Mouse (Mus musculus): ENCODE data around the gene Aspa.
"Not testable (repeated sequence)": the region's sequence is repeated elsewhere in the genome, so short reads cannot be mapped to it uniquely, and the experiment has no call there.

Aspa gene

DNA sequence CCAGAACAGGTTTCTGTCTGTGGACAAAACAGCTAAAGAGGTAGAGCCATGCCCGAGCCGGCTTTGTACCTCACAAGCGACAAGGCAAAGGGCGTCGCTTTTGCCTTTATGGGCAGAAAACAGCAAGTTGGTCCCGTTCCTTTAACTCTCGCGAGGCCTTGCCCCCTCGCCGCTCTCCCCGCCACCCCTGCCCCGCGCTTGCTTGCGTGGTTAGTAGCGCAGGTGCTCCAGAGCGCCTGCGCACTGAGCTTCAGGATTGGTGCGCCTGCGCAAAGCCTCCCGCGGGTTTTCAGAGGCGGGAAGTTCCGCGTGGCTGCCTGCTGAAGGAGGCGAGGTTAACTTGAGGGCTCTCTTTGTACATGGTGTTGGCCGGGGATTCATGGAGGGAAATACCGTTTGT lies at the start of gene Aspa, which contains the start of the genes Gm49340 and Spata22:
Gene Aspa (minus strand): TSS at position 155 of the 400 bp plus-strand sequence.
Gene Gm49340 (plus strand): TSS at position 300 of the 400 bp plus-strand sequence.
Gene Spata22 (plus strand): TSS at position 300 of the 400 bp plus-strand sequence.
- DNase-seq (ENCODE audit: low read depth) = no peak

DNA sequence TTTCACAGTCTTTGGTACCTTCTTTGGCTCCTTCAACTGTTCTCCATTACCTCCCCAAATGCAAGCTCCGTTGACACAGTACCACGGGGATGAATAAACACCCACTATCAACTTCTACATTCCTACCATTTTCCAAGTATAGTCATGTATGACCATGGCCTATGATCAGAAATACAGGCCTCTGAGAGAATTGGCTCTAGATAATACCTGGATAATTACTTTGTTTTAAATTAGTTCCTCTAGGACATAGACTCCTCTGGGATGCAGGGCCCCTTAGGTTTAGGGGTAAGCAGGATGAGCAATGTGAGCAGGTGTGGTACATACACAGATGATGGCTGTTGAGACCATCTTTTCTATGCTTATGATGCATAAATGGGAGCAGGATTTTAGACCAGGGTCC lies 41.5 kb upstream of the Aspa start, which contains the start of gene Olfr376:
Gene Olfr376 (plus strand): TSS at position 301 of the 400 bp plus-strand sequence.
- DNase-seq (ENCODE audit: low read depth) = no peak

- no peak for DNase-seq (ENCODE audit: low read depth)
Observed at GRCm38 (mm10) chr11:73350483-73350882, 21.1 kb upstream of the Aspa start, which contains the start of gene Olfr20. TSS of gene Olfr20 (plus strand) at chr11:73350783.

DNA sequence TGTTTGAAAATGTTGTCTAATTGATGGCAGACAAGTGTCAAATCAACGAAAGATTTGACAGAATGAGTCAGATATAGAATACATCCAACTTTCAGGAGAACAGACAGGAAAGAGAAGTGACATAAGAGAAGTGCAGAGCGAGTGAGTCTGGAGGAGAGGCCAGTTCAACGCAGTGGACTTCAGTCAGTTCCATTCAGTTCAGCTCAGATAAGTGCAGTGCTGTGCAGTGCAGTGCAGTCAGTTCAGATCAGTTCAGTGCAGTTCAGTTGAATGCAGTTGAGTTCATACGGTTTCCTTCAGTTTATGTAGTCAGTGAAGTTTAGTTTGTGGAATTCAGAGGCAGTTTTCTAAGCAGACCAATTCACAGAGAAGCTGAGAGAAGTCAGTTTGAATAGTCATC lies 7.5 kb upstream of the Aspa start:
- no peak for DNase-seq (ENCODE audit: low read depth)

GRCm38 (mm10) chr11:73333357-73333756 lies 4.0 kb upstream of the Aspa start:
- DNase-seq (ENCODE audit: low read depth) = no peak

GRCm38 (mm10) chr11:73327361-73327760 lies 2.0 kb downstream of the Aspa start:
- no peak for DNase-seq (ENCODE audit: low read depth)

DNA sequence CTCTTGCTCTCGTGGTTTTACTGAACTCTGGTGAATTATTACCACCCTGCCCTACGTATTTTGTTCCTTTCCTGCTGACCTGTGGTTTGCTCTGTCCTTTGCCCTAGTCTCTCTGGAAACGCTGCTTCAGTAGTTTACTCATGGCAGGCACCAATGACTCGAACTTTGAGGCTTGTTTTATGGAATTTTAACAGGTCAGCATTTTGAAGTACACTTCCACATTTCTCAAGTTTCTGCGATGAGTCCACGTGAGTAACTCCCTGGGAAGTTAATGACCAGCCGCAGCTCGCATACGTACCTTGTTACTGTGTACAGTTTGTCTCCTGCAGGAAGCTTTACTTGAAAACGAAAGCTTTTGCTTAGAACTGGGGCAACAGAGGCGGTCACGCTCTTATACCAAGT lies 2.9 kb downstream of the Aspa start:
- no peak for DNase-seq (ENCODE audit: low read depth)

GRCm38 (mm10) chr11:73323906-73324830 lies 5.2 kb downstream of the Aspa start:
- DNase-seq (ENCODE audit: low read depth) = no peak

DNA sequence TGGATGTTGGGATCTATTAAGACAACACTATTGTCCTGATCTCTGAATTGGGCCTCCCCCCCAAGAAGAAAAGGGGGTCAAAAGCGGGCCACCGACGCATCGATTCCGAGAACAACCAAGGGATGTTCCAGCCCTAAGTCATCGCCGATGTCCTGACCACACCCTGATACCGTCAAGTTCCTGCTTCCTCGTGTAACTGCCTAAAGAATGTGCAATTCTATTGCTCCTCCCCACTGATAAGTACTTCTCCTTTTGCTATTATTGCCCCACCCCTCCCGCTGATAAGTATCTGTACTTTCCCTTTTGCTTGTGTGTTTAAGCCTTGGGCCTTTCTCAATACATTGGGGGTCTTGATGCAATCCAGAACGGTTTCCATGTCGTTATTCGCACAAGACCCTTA lies 8.3 kb downstream of the Aspa start:
- DNase-seq (ENCODE audit: low read depth) = not testable (repeated sequence)

DNA sequence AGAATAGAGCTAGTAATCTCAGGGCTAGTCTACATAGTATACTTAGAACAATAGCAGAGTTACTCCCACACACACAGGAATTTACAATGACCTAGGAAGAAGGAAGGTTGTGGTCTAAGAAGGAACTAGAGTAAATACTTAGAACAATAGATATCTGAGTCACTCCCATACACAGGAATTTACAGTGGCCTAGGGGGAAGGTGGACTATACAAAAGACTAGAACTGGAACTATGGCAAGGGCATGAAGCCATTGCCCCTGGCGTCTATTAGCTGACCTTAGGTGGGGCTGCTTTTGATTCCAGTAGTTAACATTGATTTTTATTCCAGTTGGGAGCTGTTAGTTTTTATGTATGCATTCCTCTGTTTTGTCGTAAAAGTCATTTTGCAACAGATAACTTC lies 10.8 kb downstream of the Aspa start:
- not testable (repeated sequence) for DNase-seq (ENCODE audit: low read depth)

DNA sequence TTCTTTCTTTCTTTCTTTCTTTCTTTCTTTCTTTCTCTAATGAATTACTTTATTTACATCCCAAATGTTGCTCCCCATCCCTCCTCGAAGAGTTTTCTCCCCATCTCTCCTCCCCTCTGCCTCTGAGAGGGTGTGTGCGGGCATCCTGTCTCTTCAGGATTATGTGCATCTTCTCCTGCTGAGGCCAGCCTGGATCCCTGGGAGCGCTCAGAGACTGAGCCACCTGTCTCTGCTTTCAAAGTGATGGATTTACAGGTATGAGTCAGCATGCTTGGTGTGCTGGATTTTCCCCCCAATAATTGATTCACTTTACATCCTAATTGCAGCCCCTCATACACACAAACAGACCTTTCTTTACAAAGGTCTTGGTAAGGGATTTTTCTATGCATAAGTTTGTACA lies 13.4 kb downstream of the Aspa start:
- no peak for DNase-seq (ENCODE audit: low read depth)

DNA sequence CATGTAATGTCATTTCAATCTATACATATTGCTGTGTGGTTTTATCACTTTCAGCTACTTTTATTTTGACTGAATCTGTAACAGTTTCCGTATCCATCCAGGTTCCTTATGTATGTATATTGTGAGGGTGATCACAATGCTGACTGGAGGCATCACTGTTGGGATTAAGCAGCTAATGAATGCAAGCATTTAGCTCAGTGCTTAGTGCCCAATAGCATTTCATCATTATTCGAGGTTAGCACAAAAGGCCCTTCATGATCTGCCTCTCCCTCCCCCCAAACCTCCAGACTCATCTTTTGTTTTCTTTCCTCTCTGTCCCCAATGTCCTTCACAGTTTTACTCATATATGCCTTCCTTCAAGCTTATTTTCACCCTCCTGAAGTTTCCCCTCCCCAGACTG lies 26.3 kb downstream of the Aspa start:
- no peak for DNase-seq (ENCODE audit: low read depth)

DNA sequence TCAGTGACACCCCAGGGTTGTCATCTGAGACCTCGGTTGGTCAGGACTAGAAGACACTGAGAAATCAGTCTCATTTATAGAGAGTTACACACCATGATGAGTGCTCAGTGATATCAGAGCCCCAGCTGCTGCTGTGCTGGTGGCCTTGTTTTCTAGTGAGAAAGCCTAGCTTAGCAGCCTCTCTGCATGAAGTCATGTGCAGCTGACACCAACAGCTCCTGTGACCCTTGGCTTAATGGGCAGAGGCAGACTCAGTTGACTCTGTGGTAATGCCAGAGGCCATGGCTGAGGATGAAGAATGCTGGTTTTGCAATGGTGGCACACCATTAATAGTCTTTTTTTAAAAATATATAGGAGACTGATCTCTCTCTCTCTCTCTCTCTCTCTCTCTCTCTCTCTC lies 39.8 kb downstream of the Aspa start:
- no peak for DNase-seq (ENCODE audit: low read depth)

DNA sequence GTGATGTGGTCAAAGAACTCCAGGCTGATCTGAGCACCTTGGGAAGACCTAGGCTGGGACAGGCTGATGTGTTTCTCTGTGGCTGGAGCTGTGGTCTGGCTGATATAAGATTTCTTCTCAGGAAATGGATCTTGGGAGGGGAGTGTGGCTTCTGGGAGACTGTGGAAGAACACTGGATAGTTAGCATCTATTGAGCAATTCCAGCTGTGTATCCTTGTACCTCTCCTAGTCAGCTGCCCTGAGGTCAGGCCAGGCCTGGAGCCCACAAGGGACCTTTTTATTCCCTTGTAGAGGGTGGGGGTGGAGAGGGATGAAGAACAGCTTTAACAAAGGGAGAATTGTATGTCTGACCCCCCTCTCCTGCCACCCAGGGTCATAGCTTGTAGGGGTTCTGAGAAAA lies 45.0 kb downstream of the Aspa start:
- no peak for DNase-seq (ENCODE audit: low read depth)

GRCm38 (mm10) chr11:73283926-73284325 lies 45.5 kb downstream of the Aspa start:
- no peak for DNase-seq (ENCODE audit: low read depth)

- DNase-seq (ENCODE audit: low read depth) = no peak
Observed at GRCm38 (mm10) chr11:73283369-73283768, 46.0 kb downstream of the Aspa start.

DNA sequence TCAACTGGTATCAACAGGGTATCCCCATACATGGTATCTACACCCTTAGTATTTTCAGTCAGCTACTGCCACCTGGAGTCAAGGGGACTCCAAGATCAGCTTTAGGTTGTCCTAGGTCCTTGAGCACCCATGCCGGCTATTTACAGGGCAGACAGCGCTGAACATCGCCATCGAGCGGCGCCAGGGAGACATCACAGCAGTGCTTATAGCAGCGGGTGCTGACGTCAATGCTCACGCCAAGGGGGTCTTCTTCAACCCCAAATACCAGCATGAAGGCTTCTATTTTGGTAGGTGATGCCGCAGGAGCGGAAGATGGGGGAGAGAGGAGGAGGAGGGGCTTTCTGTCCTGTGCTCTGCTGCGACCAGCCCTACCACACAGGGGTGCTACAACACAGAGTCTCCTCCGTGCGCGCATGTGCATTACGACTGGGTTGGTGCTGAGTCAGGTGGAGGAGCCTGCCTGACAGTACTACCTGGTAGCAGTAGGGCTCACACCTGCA lies 47.8 kb downstream of the Aspa start:
- no peak for DNase-seq (ENCODE audit: low read depth)

DNA sequence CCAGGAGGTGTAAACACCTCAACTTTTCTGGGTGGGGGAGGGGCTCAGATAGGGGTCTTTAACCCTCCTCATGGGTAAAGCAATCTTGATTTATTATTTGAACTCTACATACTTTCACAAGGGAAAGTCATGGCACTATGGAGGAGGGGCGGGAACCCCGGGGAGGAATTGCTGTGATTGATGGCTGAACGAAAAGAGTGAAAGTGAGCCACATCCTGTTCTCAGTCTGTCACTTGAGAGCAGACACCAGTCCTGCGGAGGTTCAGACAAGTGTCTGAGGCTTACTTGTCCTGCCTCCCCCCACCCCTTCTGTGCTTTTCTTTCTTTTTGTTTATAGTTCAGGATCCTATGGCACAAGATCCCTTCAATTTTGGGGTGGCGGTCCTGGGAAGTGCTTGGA lies 48.7 kb downstream of the Aspa start:
- DNase-seq (ENCODE audit: low read depth) = no peak

- DNase-seq (ENCODE audit: low read depth) = no peak
Observed at GRCm38 (mm10) chr11:73274821-73275220, 54.6 kb downstream of the Aspa start.

DNA sequence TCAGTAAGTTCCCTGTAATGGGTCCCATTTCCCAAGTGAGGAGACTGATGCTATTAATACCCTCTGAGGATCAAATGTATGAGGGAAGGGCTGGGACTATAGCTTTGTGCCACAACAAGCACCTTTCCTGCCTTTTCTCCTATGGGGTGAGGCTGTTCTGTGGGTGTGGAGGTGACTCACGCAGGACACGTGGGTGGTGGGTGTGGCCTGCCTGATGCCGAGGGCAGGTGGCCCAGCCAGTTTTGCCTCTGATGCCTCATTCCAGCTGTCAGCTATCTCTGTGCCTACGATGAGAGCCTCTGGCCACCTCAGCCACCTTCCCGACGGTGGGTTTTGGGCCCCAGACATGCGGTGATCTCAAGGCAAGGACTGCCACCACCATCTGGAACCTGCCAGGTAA lies 62.1 kb downstream of the Aspa start, which contains the start of gene Trpv3:
Gene Trpv3 (plus strand): TSS at position 122 of the 400 bp plus-strand sequence.
- DNase-seq (ENCODE audit: low read depth) = no peak

- no peak for DNase-seq (ENCODE audit: low read depth)
Observed at GRCm38 (mm10) chr11:73261385-73261784, 68.0 kb downstream of the Aspa start.

GRCm38 (mm10) chr11:73260457-73260856 lies 68.9 kb downstream of the Aspa start:
- no peak for DNase-seq (ENCODE audit: low read depth)

DNA sequence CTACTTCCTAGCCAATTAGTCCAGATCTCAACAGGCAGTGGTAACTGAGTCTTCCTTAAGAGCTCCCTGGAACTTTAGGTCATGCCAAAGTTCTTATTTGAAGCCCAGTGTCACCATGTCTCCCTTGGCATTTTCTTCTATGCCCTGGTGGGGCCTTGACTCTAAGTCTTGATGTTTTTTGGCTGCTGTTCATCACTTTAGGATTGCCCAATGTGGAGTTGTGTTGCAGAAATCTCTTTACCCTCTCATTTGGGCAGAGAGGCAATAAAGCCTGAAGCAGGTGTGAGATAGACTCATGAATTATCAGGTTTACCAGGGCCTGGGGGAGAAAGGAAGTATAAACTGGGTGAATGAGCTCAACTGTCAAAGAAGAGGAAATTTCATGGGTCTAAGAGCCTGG lies 70.7 kb downstream of the Aspa start:
- DNase-seq (ENCODE audit: low read depth) = no peak

All from c-Kit-positive CD71-positive TER-119-negative erythroid progenitor cells, embryonic 14.5 days (primary cell).